Comparison of ENCODE assay signal across 9 mouse cellular contexts in the genomic region with DNA sequence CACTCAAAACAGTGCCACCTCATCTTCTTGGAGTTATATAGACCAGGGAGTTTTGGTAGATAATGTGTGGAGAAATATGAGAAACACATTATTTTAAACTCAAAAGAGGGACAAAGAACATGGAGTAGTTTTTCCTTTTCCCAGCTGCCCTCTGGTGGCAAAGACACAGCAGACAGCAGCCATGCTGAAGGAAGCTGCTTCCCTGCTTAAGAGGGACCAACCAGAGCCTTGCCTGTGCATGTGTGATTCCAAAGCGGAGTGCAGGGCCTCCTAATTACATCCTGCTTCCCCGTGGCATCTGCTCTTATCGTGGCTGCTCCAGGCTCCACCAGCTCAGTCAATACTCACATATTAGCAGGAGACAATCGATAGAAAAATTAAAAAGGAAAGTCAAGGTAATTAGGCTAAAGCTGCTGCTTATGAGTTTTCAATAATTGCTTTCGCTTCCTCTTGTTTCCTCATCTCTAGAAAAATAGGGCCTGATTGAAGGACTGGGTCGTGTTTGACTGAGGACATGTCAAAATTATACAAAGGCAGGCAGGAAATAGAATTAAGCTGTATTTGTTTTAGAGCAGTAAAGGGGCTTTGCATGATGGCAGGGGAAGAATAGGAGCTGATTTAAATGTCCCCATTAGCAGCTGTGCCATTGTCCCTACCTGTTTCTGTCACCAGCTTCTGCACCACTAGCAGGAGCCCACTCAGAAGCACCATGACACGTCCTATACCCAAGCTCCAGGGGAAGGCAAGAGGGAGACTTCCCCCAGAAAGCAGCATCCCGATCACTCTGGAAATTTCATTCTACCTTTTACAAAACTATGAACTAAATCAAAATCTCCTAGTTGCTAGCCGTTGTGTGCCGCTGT.
A peak's percentile ranks its signal among the peaks of the same experiment; 100 is the strongest.
DNase-seq lines count a peak whose midpoint lies in the region; ATAC-seq lines count a peak whose summit lies in the region.
"Had no signal": no experiment of that assay in that cellular context is flagged by ENCODE, and none has a peak within 500 bp of the region (broad histone marks: within the 10 kb centered on the region; RNA-seq: fewer than 3 reads in every experiment).

No protein-coding gene starts in this region.

- no peak overlapping the region for H3K4me3 ChIP-seq in hindbrain, embryonic 12.5 days
- H3K4me3 ChIP-seq in neural tube, embryonic 12.5 days = no peak overlapping the region
- H3K4me3 ChIP-seq: heart, embryonic 15.5 days had no signal

- H3K9ac ChIP-seq in hindbrain, embryonic 12.5 days = no peak overlapping the region
- no peak overlapping the region for H3K9ac ChIP-seq in neural tube, embryonic 12.5 days
- H3K9ac ChIP-seq: heart, embryonic 15.5 days had no signal

- no peaks in the 10 kb centered on the region for H3K36me3 ChIP-seq in hindbrain, embryonic 12.5 days
- H3K36me3 ChIP-seq in neural tube, embryonic 12.5 days = no peaks in the 10 kb centered on the region
- H3K36me3 ChIP-seq: heart, embryonic 15.5 days had no signal

- peak; percentile 76 for ATAC-seq in hindbrain, embryonic 12.5 days (ENCODE audit: low FRiP score)
- peak; percentile 63; the same call in 1 of the 2 replicates for ATAC-seq in neural tube, embryonic 12.5 days (ENCODE audit: low FRiP score, low read depth)
- ATAC-seq in megakaryocyte-erythroid progenitor cell, adult 5-6 weeks (replicated peaks; ENCODE audit: low FRiP score, low TSS enrichment, poor library complexity, severe bottlenecking) = no peak

- WGBS in hindbrain, embryonic 12.5 days = 44% methylated on average over 10 of the region's 10 CpGs
- 39% methylated on average over 10 of the region's 10 CpGs for WGBS in neural tube, embryonic 12.5 days

- no peak overlapping the region for H3K4me2 ChIP-seq in hindbrain, embryonic 12.5 days (replicated peaks)
- no peak overlapping the region for H3K4me2 ChIP-seq in neural tube, embryonic 12.5 days (replicated peaks)
- H3K4me2 ChIP-seq: heart, embryonic 15.5 days had no signal

- DNase-seq in gastrocnemius, postnatal 14 days = peak; percentile 19
- no peak for DNase-seq in gastrocnemius, adult 18-20 months (ENCODE audit: low spot score)
- peak; percentile 31 for DNase-seq in Muller cell, postnatal 12 days (ENCODE audit: inconsistent ontology term)
- peak; percentile 41 to 51 for DNase-seq in cerebellum, postnatal 36 days
- DNase-seq in left cerebral cortex, postnatal 36 days (ENCODE audit: low spot score in 2 of 2) = peak; percentile 13 to 32

- H3K27me3 ChIP-seq in hindbrain, embryonic 12.5 days = no peaks in the 10 kb centered on the region
- H3K27me3 ChIP-seq in neural tube, embryonic 12.5 days (replicated peaks) = no peaks in the 10 kb centered on the region
- H3K27me3 ChIP-seq: heart, embryonic 15.5 days had no signal

- intact Hi-C loops in gastrocnemius, postnatal 14 days (cut with DNase I; ENCODE audit: low total_unique reads) = no loop called here
- intact Hi-C loops in left cerebral cortex, postnatal 36 days (cut with DNase I) = no loop called here

- H3K27ac ChIP-seq in hindbrain, embryonic 12.5 days = peak overlapping the region; percentile 37
- no peak overlapping the region for H3K27ac ChIP-seq in neural tube, embryonic 12.5 days
- H3K27ac ChIP-seq: heart, embryonic 15.5 days had no signal

- peaks cover 5% of the 10 kb centered on the region; the same call in 1 of the 2 replicates for H3K4me1 ChIP-seq in hindbrain, embryonic 12.5 days
- H3K4me1 ChIP-seq in neural tube, embryonic 12.5 days = peaks cover 3% of the 10 kb centered on the region; the same call in 1 of the 2 replicates
- H3K4me1 ChIP-seq: heart, embryonic 15.5 days had no signal

- no peaks in the 10 kb centered on the region for H3K9me3 ChIP-seq in hindbrain, embryonic 12.5 days (replicated peaks)
- no peaks in the 10 kb centered on the region for H3K9me3 ChIP-seq in neural tube, embryonic 12.5 days
- H3K9me3 ChIP-seq: heart, embryonic 15.5 days had no signal
